Comparison of ENCODE assay signal across 16 mouse cellular contexts in genomic region chr10:40843841-40844240, GRCm38 (mm10). TPM values are rescaled to one million over a fixed set of nuclear protein-coding genes. Genes with fewer than 3 reads are reported as not detected.
DNase-seq lines count a peak whose midpoint lies in the region; ATAC-seq and TF ChIP-seq lines count a peak whose summit lies in the region.
"Had no signal": no experiment of that assay in that cellular context is flagged by ENCODE, and none has a peak within 500 bp of the region (broad histone marks: within the 10 kb centered on the region; RNA-seq: fewer than 3 reads in every experiment).

No protein-coding gene starts in this region.

- H3K27ac ChIP-seq in heart, postnatal 0 days (ENCODE audit: low read depth): peak overlapping the region; percentile 72
- 0 out of 2 replicates have a peak overlapping the region, but pooled peaks have one; percentile 28 for H3K27ac ChIP-seq in midbrain, embryonic 16.5 days (ENCODE audit: low read length)
- H3K27ac ChIP-seq in midbrain, embryonic 13.5 days: no peak overlapping the region
- H3K27ac ChIP-seq: intestine, embryonic 15.5 days; limb, embryonic 15.5 days; macrophage had no signal

- no peak for DNase-seq in frontal cortex, postnatal 10 days (ENCODE audit: low spot score in 2 of 2)
- DNase-seq in heart, postnatal 0 days (ENCODE audit: low spot score): no peak
- no peak for DNase-seq in heart, postnatal 14 days
- peak; percentile 83 for DNase-seq in telencephalon, adult 2 months (ENCODE audit: low read depth, low spot score)
- no peak for DNase-seq in thymus, adult 18-20 months
- DNase-seq: cerebellum, adult 18-20 months; gastrocnemius, postnatal 14 days; lung, adult 2 months had no signal

- intact Hi-C loops in heart, postnatal 14 days (cut with DNase I): loop anchor here (5.0 kb wide), 1 partner anchor 38 kb away; the partner anchor contains the start of genes Cdc40 and Wasf1

- H3K36me3 ChIP-seq in heart, postnatal 0 days (replicated peaks; ENCODE audit: control insufficient read depth, insufficient read depth, low read length): peaks cover 57% of the 10 kb centered on the region
- peaks cover 31% of the 10 kb centered on the region for H3K36me3 ChIP-seq in midbrain, embryonic 16.5 days (ENCODE audit: control insufficient read depth, insufficient read depth, low read length)
- peaks cover 63% of the 10 kb centered on the region for H3K36me3 ChIP-seq in midbrain, embryonic 13.5 days

- WGBS in heart, postnatal 0 days: 65% methylated on average over 5 of the region's 5 CpGs
- whole genome bisulfite sequencing in midbrain, embryonic 16.5 days: 70% methylated on average over 5 of the region's 5 CpGs
- whole genome bisulfite sequencing in midbrain, embryonic 13.5 days: 79% methylated on average over 5 of the region's 5 CpGs

- no peak for TF ChIP-seq EP300 in heart, postnatal 0 days (IDR thresholded peaks at IDR 0.05; ENCODE audit: low read depth)

- TF ChIP-seq CTCF in heart, postnatal 0 days (IDR thresholded peaks at IDR 0.05; ENCODE audit: low read depth): no peak

- H3K9ac ChIP-seq in heart, postnatal 0 days (replicated peaks; ENCODE audit: low read depth, low read length): peak overlapping the region; percentile 29; the same call in 1 of the 2 replicates
- no peak overlapping the region for H3K9ac ChIP-seq in midbrain, embryonic 16.5 days (ENCODE audit: low read depth, low read length)
- no peak overlapping the region for H3K9ac ChIP-seq in midbrain, embryonic 13.5 days (replicated peaks)
- H3K9ac ChIP-seq: intestine, embryonic 15.5 days; limb, embryonic 15.5 days had no signal

- H3K27me3 ChIP-seq in heart, postnatal 0 days (ENCODE audit: control insufficient read depth, insufficient read depth, low read length): no peaks in the 10 kb centered on the region
- no peaks in the 10 kb centered on the region for H3K27me3 ChIP-seq in midbrain, embryonic 16.5 days (ENCODE audit: control insufficient read depth, insufficient read depth, low read depth, low read length)
- H3K27me3 ChIP-seq in midbrain, embryonic 13.5 days: no peaks in the 10 kb centered on the region
- H3K27me3 ChIP-seq: CH12.LX; intestine, embryonic 15.5 days; limb, embryonic 15.5 days had no signal

- no peaks in the 10 kb centered on the region for H3K9me3 ChIP-seq in heart, postnatal 0 days (replicated peaks; ENCODE audit: control insufficient read depth, low read length)
- H3K9me3 ChIP-seq in midbrain, embryonic 16.5 days (replicated peaks; ENCODE audit: control insufficient read depth, low read length, poor library complexity, severe bottlenecking): no peaks in the 10 kb centered on the region
- no peaks in the 10 kb centered on the region for H3K9me3 ChIP-seq in midbrain, embryonic 13.5 days
- H3K9me3 ChIP-seq: intestine, embryonic 15.5 days; limb, embryonic 15.5 days had no signal

- ATAC-seq in frontal cortex, adult (ENCODE audit: low TSS enrichment): peak; percentile 76
- ATAC-seq in heart, postnatal 0 days (ENCODE audit: insufficient read depth, low read depth): no peak
- ATAC-seq in midbrain, embryonic 16.5 days: 0 out of 2 replicates have a peak, but pooled peaks have one; percentile 36
- ATAC-seq in midbrain, embryonic 13.5 days: no peak
- ATAC-seq: intestine, embryonic 15.5 days had no signal

- peak overlapping the region; percentile 19; the same call in 1 of the 2 replicates for H3K4me3 ChIP-seq in heart, postnatal 0 days (ENCODE audit: low read depth, low read length)
- no peak overlapping the region for H3K4me3 ChIP-seq in midbrain, embryonic 16.5 days (ENCODE audit: low read depth, low read length)
- no peak overlapping the region for H3K4me3 ChIP-seq in midbrain, embryonic 13.5 days (replicated peaks)
- H3K4me3 ChIP-seq: intestine, embryonic 15.5 days; limb, embryonic 15.5 days had no signal

- 0 out of 2 replicates have a peak, but pooled peaks cover 3% of the 10 kb centered on the region for H3K4me1 ChIP-seq in heart, postnatal 0 days (ENCODE audit: control insufficient read depth, insufficient read depth)
- peaks cover 2% of the 10 kb centered on the region; the same call in 1 of the 2 replicates for H3K4me1 ChIP-seq in midbrain, embryonic 16.5 days (ENCODE audit: control insufficient read depth, insufficient read depth, low read length)
- H3K4me1 ChIP-seq in midbrain, embryonic 13.5 days (replicated peaks): peaks cover 7% of the 10 kb centered on the region; the same call in 1 of the 2 replicates
- H3K4me1 ChIP-seq: intestine, embryonic 15.5 days had no signal

- H3K4me2 ChIP-seq in heart, postnatal 0 days (ENCODE audit: low read depth, low read length): peak overlapping the region; percentile 52
- H3K4me2 ChIP-seq in midbrain, embryonic 16.5 days (ENCODE audit: low read length): no peak overlapping the region
- H3K4me2 ChIP-seq in midbrain, embryonic 13.5 days (replicated peaks): no peak overlapping the region
- H3K4me2 ChIP-seq: intestine, embryonic 15.5 days; limb, embryonic 15.5 days had no signal

RNA-seq across cellular contexts. Expression of gene Cdc40, which starts 39.3 kb away (rescaled TPM):
- total RNA-seq in heart, postnatal 0 days (2014; rRNA removed; ENCODE audit: low replicate concordance): 17.6 and 19.0 TPM in 2 replicates
- polyA plus RNA-seq in heart, postnatal 0 days (2015; fragmentation: Nextera tagmentation; extraction: Ambion mirVana): 17.1 and 18.0 TPM in 2 replicates
- total RNA-seq in heart, postnatal 14 days (2021): 10 to 100 TPM; 19.3 to 20.5 TPM
- polyA plus RNA-seq in midbrain, embryonic 16.5 days (2015; fragmentation: Nextera tagmentation; extraction: Ambion mirVana): 23.4 and 24.8 TPM in 2 replicates
- polyA plus RNA-seq in midbrain, embryonic 13.5 days (2015; fragmentation: Nextera tagmentation; extraction: Ambion mirVana): 30.2 and 30.5 TPM in 2 replicates

RNA-seq across cellular contexts. Expression of gene Wasf1, which starts 39.4 kb away (rescaled TPM):
- 0.66 and 1.8 TPM in 2 replicates for total RNA-seq in heart, postnatal 0 days (2014; rRNA removed; ENCODE audit: low replicate concordance)
- 4.6 and 4.9 TPM in 2 replicates for polyA plus RNA-seq in heart, postnatal 0 days (2015; fragmentation: Nextera tagmentation; extraction: Ambion mirVana)
- total RNA-seq in heart, postnatal 14 days (2021): 1 to 10 TPM; 1.3 to 1.4 TPM
- polyA plus RNA-seq in midbrain, embryonic 16.5 days (2015; fragmentation: Nextera tagmentation; extraction: Ambion mirVana): 126 and 136 TPM in 2 replicates
- 93.7 and 97.1 TPM in 2 replicates for polyA plus RNA-seq in midbrain, embryonic 13.5 days (2015; fragmentation: Nextera tagmentation; extraction: Ambion mirVana)
- total RNA-seq: CH12.LX; neutrophil, adult 5-6 weeks had no signal
- polyA plus RNA-seq: macrophage had no signal

Comparison
In these comparisons a context has a peak if more than half of its experiments do, and no peak if none do; other contexts are left out.
1. ATAC-seq: peak in frontal cortex, adult (single experiment) and midbrain, embryonic 16.5 days (single experiment); none in heart, postnatal 0 days (single experiment) and midbrain, embryonic 13.5 days (single experiment).
2. RNA of gene Wasf1, which starts 39.4 kb away (polyA plus RNA-seq): 126 to 136 TPM in midbrain, embryonic 16.5 days and 93.7 to 97.1 TPM in midbrain, embryonic 13.5 days; 4.6 to 4.9 TPM in heart, postnatal 0 days; every median in the first group is over 10 times any median in the second.